Mouse (Mus musculus) brain, embryonic 18.5 days (tissue): ENCODE results near the gene Dstn.

Experiments used
- DNase-seq: peaks from one replicate; pipeline ENCODE4 v3.0.0-alpha.2; 2012; ENCODE audit warnings: low read depth, low spot score

Dstn gene

DNA sequence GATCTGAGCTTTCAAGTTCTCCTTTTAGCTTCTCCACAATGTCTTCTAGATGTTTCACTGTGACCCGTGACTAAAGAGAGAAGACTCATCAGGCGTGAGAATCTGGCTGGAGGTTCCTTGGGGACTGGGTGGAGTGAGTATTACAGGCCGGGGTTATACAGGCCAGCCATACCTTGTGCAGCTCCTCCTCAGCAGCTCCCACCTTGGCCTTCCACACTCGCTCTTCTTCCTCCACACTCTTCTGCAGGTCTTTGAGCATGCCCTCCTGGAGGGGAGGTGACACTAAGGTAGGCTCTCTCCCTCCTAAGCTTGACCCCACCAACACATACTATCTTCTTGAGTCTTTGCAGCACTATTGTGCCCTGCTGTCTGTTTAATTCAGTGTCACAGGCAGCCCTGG lies 38.8 kb downstream of the Dstn start:
- no peak for DNase-seq

DNA sequence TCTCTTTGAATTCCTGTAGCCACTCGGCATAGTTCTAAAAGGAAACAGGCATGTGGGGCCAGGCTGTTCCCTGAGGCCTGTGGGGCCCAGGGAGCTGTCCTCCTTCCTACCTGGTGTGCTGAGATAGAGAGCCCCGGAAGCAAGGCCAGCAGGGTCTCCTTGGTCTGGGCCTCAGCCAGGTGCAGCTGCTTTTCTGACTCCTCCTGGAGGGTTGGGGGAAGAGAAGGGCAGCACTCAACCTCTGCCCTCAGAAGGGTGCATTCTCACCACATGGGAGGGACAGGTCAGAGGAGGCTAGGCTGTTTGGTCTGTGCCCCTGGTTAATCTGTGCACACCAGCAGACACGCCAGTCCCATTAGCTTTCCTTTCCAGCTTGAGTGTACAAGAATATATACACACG lies 39.9 kb downstream of the Dstn start:
- DNase-seq = no peak

DNA sequence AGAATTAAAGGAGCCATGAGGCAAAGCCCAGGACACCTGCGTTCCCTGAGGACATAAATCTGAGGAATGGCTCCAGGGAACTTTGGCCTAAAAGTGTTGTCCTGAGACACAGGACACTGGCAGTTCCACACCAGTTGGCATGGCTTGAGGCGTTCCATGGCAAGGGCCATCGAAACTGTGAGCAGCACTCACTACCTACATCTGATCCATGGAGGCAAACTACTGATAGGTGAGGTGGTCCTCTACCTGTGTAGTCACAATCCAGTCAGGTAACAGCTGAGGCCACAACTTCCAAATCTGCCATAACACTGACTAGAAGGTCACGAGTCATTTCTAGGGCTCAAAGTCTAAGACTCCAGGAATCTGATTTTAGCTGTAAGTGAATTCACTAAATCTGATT lies 40.6 kb downstream of the Dstn start:
- no peak for DNase-seq

DNA sequence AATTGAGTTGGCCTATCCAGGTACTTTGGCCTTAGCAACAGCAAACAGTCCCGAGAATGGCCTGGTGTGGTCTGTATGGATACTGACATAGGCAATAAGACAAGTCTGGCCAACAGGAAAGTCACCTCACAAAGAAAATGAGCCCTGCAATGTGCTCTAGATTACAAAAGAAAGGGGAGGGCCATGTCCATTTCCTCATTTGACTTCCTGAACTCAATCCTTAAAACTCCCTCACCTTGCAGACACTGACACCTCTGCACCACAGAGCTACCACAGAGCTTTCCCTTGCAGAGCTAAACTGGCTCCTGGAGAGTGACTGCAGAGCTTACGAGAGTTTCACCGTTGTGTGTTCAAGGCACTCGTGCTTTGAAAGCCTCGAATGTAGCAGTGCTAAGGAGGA lies 47.1 kb downstream of the Dstn start:
- no peak for DNase-seq

DNA sequence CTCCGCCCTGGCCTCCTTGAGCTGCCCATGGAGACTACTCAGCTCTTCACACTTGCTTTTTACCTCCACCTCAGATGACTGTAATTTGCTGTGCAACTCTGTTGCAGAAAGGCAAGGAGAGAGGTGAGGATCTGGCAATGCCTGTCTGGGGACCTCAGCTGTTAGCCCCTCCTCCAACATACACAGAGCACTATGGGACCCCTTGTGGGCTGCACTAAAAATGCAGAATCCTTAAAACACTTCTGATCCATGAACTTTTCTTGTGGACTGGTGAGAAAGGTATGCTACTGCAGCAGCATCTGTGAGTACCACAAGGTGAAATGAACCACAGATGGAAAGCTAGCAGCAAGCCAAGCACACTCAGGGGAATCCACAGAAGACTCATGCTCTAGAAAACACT lies 48.2 kb downstream of the Dstn start:
- no peak for DNase-seq

DNA sequence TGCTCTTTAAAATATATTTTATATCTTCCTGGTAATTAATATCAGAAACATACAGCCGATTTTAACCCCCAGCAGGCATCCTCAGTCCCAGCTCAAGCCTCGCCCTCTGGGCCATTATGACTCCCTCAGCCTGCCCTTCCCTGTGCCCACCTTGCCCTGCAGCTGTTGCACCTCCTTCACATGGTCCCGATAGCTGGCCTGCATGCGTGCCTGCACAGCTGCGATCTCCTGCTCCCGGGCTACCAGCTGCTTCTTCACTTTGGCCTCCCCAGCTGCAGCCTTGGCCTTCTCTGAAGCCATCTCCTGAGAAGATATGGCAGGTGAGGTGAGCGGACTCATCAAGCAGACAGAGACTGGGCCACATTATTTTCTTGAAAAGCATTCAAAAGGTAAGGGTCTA lies 54.1 kb downstream of the Dstn start:
- no peak for DNase-seq

DNA sequence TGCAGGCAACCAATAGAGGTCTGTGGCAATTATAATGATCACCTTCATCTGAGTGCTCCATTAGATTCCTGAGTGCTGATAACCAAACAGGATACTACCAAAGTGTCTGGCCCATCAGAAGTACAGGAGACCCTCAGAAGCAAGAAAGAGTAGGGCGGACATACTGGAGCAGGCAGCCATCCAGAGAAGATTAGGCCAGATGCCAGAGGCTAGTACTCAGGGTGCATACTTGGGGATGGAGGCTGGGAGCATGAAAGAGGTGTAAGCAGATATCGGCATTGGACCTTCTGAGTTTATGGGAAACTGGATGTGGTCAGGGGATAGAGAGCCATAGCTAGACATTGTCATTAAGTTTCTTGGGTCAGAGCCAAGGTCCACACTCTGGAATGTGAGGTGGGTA lies 55.7 kb downstream of the Dstn start:
- no peak for DNase-seq

DNA sequence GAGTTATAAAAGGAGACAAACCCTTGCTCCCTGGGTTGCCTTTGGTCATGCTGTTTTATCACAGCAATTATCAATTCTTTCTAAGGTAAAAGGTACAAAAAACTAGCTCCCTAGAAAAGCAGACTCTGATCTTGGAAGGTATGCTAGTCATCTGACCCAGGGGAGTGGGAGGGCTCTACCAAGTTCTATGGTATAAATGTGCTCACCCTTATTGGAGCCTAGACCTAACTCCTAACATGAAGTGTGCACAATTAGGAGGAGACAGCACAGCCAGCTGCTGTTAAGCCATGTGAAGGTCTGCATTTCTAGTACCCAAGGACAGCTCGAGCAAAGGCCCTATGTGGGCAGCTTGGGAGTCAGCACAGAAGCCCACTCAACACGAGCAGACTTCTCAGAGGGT lies 56.8 kb downstream of the Dstn start:
- no peak for DNase-seq

DNA sequence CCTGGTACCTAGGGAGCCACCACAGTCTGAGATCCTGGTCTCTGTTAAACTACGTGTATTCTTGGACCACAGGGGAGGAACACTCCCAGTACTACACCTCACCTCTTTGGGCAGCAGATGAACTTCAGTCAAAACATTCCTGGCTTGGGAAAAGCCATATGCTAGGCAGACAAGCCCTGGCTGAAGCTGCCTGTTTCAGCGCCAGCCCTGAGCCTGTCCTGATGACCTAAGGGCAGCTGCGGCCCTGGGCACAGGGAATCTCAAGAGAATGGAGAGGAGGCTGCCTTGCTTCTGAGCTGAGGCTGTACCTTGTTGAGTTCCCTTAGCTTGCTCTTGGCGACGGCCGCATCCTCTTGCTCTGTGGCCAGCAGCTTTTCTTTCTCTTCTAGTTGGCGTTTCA lies 58.0 kb downstream of the Dstn start:
- no peak for DNase-seq

DNA sequence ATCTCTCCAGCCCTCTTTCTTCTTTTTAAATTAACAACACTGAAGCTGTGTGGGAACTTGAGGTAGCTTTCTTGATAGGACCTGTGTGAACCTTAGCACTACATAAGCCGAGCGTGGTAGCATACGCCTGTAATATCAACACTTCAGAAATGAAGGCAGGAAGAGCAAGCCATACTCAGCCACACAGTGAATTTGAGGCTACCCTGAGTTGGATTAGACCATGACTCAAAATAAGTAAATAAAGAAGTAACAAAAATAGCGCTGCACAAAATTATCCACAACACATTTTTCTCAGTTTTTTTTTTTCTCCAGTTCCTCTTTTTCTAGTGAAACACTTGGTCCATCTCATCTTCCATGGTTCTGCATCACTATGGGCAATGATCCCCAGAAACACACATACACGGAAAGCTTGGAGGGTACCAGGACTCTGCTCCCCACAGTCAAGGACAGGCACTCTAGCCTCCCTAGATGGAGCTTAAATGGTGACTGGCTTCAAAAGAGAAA lies 60.1 kb downstream of the Dstn start:
- no peak for DNase-seq

DNA sequence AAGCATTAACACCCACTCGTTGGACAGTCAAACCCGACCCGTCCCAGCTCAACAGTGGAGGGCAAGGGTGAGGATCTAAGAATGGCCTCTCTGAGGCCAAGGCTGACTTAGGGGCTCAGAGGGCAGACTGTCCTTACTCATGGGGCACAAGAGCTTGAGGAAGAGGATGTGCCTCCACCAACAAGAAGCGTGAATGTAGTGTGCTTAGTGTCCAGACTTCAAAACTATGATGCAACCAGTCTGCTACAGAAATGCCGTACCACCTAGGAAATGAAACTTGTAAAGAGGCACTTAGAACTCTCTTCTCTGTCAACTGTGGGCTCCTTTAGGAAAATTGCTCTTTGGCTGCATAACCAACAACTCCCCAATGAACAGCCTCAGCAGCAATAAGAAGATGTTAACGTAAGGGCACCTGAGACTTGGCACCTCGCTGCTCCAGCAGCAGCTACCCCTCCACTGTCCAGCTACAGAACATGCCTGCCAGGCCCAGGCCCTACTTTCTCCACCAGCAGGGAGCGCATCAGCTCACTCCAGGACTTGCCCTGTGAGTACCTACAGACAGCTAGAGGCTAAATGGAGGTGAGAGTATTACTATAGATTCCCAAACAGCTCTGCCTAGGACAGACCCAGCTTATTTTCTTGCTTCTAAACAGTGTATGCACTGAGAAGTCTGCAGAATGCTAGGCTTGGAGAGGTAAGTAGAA lies 63.5 kb downstream of the Dstn start:
- DNase-seq = no peak

DNA sequence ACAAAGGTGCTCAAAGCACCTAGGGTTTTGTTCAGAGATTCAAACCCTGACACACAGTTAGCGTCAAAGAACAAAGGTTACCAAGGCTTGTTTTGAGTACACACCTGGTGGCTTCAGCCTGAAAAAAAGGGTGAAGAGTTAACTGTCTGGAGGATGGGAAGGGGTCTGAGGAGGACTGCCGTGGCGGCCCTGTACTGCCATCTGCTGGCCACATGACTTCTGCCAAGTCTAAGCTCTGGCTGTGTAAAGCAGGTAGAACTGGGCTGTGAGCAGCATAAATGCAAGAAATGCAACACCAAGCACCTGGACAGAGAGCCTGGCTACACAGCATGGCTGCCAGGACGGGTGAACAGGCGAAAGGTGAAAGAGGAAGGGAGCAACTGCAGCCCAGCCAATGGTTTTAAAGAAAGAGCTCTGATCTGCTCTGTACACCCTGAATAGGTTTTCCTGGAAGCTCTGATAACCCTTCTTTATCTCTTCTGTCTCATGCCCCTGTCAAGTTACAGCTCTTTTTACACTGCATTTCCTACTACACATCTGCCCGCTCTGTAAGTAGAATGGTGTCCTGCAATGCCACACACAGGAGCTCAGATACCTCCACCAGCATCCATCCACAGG lies 65.8 kb downstream of the Dstn start:
- DNase-seq = peak; percentile 32

DNA sequence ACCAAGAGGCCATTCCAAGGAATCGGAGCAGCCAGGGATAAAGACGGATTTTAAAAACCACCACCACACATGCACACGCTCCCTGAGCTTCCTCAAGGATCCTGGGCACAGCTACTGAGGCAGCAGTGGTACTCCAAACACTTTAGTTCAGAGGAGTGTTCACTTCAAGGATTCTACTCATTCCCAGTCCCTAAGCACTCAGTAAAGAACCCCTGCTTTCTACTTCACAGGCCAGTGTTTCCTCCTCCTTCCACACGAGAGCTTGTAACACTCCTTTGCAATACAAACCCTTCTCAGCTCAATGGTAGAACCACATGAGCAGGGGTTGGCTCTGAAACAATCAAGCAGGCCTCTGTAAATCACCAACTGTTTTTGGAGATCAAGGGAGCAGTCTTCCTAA lies 67.0 kb downstream of the Dstn start:
- DNase-seq = no peak

DNA sequence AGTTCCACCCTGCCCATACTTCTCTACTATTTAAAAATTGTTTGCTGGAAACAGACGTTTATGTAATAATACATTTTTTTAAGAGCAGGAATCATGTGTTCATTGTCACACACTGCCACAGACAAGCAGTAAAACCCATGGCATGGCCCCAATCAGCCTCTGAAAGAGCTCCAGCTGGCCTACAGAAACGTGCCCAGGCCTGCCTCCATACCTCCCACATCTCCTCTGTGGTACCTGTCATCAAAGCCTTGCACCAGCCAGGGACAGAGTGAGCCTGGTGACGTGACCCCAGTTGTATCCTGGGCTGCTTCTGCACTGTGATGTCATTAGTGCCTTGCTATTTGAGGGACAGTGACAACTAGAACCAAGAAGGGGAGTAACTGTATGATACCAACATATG lies 67.8 kb downstream of the Dstn start:
- DNase-seq = no peak

DNA sequence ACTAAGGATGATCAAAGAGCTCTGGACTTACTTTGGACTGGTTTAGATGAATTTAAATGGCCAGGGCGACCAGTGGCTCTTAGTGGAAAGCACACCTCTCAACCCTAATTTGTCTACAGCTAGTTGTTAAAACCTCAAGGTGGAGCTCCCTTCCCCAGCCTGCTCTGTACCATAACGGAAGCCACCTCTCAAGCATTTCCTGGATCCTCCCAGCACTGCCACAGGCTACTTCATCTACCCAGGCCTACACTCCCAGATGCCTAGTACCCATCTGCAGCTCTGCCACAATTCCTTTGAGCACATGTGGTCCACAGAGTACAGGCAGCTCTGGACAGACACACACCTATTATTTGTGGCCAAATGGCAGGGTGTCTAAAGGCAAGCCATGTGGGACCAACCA lies 68.4 kb downstream of the Dstn start:
- DNase-seq = no peak

DNA sequence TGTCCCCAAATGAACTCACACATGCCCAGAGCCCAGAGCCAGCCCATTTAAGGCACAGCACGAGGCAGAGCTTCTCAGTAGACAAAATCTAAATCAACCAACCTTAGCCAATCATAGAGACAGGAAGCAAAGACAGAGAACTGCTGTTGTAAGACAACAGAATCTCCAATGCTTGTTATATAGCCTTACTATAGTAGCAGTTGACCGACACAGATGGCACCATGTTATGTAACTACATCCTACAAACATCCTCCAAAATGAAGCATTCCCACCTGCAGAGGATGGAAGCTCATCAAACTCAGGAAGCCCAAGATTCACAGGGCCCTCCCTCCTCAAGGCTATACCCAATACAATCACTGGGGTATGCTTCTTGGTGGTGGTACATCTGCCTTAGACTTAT lies 72.4 kb downstream of the Dstn start:
- no peak for DNase-seq

DNA sequence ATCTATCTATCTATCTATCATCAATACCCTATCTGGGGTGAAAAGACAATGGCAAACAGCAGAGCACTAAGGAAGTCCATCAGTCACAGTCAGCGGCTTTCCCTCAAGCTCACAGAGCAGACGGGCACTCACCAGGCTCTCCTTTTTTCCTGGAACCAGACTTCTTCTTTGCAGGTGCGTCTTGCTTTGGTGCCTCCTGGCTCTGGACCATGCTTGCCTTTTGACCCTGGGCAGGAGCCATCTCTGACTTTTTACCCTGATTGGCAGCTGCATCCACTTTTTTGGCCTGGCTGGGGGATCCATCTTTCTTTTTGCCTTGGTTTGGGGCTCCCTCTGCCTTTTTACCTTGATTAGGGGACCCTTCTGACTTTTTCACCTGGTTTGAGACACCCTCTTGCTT lies 72.9 kb downstream of the Dstn start:
- no peak for DNase-seq

DNA sequence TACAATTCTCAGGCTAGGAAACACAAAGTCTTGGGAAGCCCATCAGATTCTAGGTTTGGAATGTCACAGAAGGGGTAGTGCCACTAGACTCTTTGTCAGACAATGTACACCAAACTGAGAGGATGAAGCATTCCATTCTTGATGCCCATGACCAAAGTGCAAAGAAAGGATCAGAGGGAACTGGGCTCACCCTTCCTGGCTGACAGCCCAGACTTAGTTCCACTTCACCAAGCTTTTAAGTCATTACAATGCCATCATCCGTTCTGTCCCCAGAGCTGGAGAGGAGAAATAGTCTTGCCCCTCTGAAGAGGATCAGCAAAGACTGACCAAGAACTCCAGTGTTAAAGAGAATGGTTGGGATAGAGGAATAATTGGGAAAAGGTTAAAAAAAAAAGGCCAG lies 75.9 kb downstream of the Dstn start:
- no peak for DNase-seq

DNA sequence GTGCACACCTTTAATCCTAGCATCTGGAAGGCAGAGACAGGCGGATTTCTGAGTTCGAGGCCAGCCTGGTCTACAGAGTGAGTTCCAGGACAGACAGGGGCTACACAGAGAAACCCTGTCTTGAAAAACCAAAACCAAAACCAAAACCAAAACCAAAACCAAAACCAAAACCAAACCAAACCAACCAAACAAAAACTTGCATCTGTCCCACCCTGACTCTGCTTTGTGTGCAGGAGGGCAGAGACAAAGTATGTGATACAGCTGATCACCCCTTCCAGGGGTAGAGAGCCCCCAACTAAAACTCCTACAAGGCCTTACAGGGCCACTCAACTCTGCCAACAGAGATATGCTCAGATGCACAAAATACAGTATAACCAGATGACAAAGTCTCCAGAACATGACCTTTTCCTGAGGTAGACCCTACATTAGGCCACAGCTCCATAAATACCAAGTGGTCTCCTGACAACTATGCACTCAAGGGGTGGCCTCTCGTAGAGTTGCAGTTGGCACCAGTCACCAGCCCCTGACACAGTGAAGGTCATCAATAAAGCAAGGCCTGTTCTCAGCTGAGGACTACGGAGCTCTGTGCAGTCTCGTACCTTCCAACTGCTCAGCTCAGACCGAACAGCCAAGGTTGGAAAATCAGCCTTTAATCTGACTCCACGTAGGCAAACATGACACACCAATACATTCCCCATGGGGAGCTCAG lies 77.0 kb downstream of the Dstn start:
- DNase-seq = no peak
